Mouse (Mus musculus) C2C12 (cell line): Measurements from ENCODE around the gene Ate1. TPM values are rescaled to one million over a fixed set of nuclear protein-coding genes. Genes with fewer than 3 reads are reported as not detected.
A peak's percentile ranks its signal among the peaks of the same experiment; 100 is the strongest.

ENCODE experiments used
- H3K27me3 ChIP-seq: one replicate; pipeline ENCODE4 v1.6.1; 2011; ENCODE audit not compliant: control insufficient read depth, insufficient read depth, insufficient read length
- H3K36me3 ChIP-seq: one replicate; pipeline ENCODE4 v1.6.1; 2011; ENCODE audit not compliant: control insufficient read depth, insufficient read depth
- H3K4me3 ChIP-seq: one replicate; pipeline ENCODE4 v1.5.1; 2011; ENCODE audit warnings: mild to moderate bottlenecking, control low read depth; ENCODE audit not compliant: poor library complexity, insufficient read depth, severe bottlenecking
- H3K79me2 ChIP-seq: one replicate; pipeline ENCODE4 v1.6.1; 2011; ENCODE audit not compliant: control insufficient read depth, insufficient read depth
- H3K79me3 ChIP-seq: one replicate; pipeline ENCODE4 v1.6.1; 2011; ENCODE audit warnings: low read depth, control low read depth
- H3ac ChIP-seq: one replicate; pipeline ENCODE3; 2011; ENCODE audit warnings: low read depth; ENCODE audit not compliant: control insufficient read depth, insufficient read length
- CEBPB ChIP-seq: IDR thresholded peaks from one replicate; pipeline ENCODE4 v1.6.1; 2011; ENCODE audit warnings: low read depth, mild to moderate bottlenecking, control low read depth, moderate library complexity
- CTCF ChIP-seq: IDR thresholded peaks from one replicate; pipeline ENCODE4 v1.5.1; 2011; ENCODE audit not compliant: control insufficient read depth, insufficient read depth, insufficient read length
- FOSL1 ChIP-seq: IDR thresholded peaks from one replicate; pipeline ENCODE4 v1.8.0; 2011; ENCODE audit warnings: mild to moderate bottlenecking, low read length; ENCODE audit not compliant: poor library complexity, insufficient read depth, severe bottlenecking
- MAX ChIP-seq: IDR thresholded peaks from one replicate; pipeline ENCODE4 v1.6.1; 2011; ENCODE audit warnings: mild to moderate bottlenecking, control low read depth
- MYOD1 ChIP-seq: IDR thresholded peaks from one replicate; pipeline ENCODE4 v1.6.1; 2011; ENCODE audit warnings: low read depth; ENCODE audit not compliant: control insufficient read depth, insufficient read length
- MYOG ChIP-seq: IDR thresholded peaks from one replicate; pipeline ENCODE4 v1.6.1; 2011; ENCODE audit not compliant: control insufficient read depth, insufficient read length; ENCODE audit errors: extremely low read depth
- USF1 ChIP-seq: IDR thresholded peaks from one replicate; pipeline ENCODE4 v1.6.1; 2011; ENCODE audit warnings: low read depth, mild to moderate bottlenecking, control low read depth, moderate library complexity
- polyA plus RNA-seq: library from polyadenylated mRNA; unstranded; fragments of >200 nt; fragmentation: generic; extraction: Trizol; gene quantifications from one replicate; pipeline ENCODE4 v1.2.1, GENCODE M21; 2012; ENCODE audit warnings: missing spikeins

Ate1 gene
- polyA plus RNA-seq, 1 experiment: 16.0 TPM

DNA sequence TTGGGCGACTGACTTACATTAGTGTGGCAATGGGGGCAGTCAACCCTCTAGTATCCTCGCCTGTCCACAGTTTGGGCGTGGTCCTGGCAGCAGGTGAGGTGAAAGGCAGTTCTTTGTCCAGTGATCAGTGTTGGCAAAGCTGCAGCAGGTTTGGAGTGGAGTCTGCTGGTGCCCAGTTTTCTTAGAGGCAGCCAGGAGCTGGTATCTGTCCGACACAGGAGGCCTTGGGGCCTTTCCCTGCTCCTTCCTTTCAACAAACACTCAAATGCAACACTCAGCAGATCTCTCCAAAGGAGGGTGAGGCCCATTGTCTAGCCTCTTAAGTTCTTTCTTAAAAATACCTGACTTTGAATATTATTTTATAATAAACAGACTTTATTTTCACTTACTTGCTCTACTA, 38.4 kb upstream of the Ate1 start:
- H3K79me3 ChIP-seq: no peaks in the 10 kb centered on the region
- no peaks in the 10 kb centered on the region for H3K79me2 ChIP-seq
- H3ac ChIP-seq: no peak overlapping the region
- H3K4me3 ChIP-seq: no peak overlapping the region
- H3K36me3 ChIP-seq: no peaks in the 10 kb centered on the region
- no peaks in the 10 kb centered on the region for H3K27me3 ChIP-seq
- no peak for TF ChIP-seq MAX
- no peak for TF ChIP-seq MYOG
- TF ChIP-seq USF1: no peak
- no peak for TF ChIP-seq MYOD1
- TF ChIP-seq FOSL1: no peak
- no peak for TF ChIP-seq CTCF
- TF ChIP-seq CEBPB: no peak

- no peaks in the 10 kb centered on the region for H3K79me2 ChIP-seq
- no peak overlapping the region for H3K4me3 ChIP-seq
- H3ac ChIP-seq: no peak overlapping the region
- TF ChIP-seq MYOD1 (no peak), CTCF (no peak), CEBPB (no peak), FOSL1 (no peak), MAX (no peak), USF1 (no peak), MYOG (no peak)
- no peaks in the 10 kb centered on the region for H3K27me3 ChIP-seq
- no peaks in the 10 kb centered on the region for H3K36me3 ChIP-seq
- H3K79me3 ChIP-seq: no peaks in the 10 kb centered on the region
Measured at GRCm38 (mm10) chr7:130555597-130555996, 35.4 kb upstream of the Ate1 start.

- H3K79me3 ChIP-seq: no peaks in the 10 kb centered on the region
- H3K27me3 ChIP-seq: no peaks in the 10 kb centered on the region
- no peaks in the 10 kb centered on the region for H3K36me3 ChIP-seq
- H3ac ChIP-seq: no peak overlapping the region
- no peak overlapping the region for H3K4me3 ChIP-seq
- no peaks in the 10 kb centered on the region for H3K79me2 ChIP-seq
- TF ChIP-seq MYOD1 (no peak), USF1 (no peak), FOSL1 (no peak), CTCF (no peak), CEBPB (no peak), MYOG (no peak), MAX (no peak)
Measured at GRCm38 (mm10) chr7:130553321-130553720, 33.2 kb upstream of the Ate1 start.

DNA sequence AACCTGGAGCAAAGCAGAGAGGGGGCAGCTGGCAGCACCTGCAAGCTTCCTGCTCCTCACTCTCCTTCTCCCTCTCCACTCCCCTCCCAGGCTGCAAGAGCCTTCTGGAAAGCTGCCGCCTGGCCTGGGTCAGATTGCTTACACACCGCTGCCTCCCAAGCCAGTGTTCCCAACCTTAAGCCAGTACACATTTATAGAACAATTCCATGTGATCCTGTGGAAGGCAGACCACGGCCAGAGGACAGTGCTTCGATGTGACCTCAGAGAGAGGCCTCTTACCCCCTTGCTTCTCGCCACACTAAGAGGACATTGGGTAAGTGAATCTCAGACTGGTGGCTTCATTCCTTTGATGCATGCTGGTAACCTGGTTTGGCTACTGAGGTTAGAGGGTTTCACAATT, 32.6 kb upstream of the Ate1 start:
- Histone ChIP-seq H3K27me3 (no peaks in the 10 kb centered on the region), H3K79me3 (no peaks in the 10 kb centered on the region), H3K4me3 (no peak overlapping the region), H3K36me3 (no peaks in the 10 kb centered on the region), H3ac (no peak overlapping the region), H3K79me2 (no peaks in the 10 kb centered on the region)
- no peak for TF ChIP-seq MYOG
- no peak for TF ChIP-seq MAX
- no peak for TF ChIP-seq CEBPB
- no peak for TF ChIP-seq MYOD1
- TF ChIP-seq FOSL1: no peak
- no peak for TF ChIP-seq USF1
- TF ChIP-seq CTCF: no peak

GRCm38 (mm10) chr7:130547635-130548175, 27.5 kb upstream of the Ate1 start:
- TF ChIP-seq USF1: no peak
- TF ChIP-seq MYOD1: no peak
- TF ChIP-seq FOSL1: no peak
- TF ChIP-seq MYOG: no peak
- TF ChIP-seq MAX: no peak
- no peak for TF ChIP-seq CTCF
- no peak for TF ChIP-seq CEBPB
- H3ac ChIP-seq: no peak overlapping the region
- peaks cover 28% of the 10 kb centered on the region for H3K79me3 ChIP-seq
- peaks cover 10% of the 10 kb centered on the region for H3K36me3 ChIP-seq
- no peak overlapping the region for H3K4me3 ChIP-seq
- no peaks in the 10 kb centered on the region for H3K27me3 ChIP-seq
- peaks cover 42% of the 10 kb centered on the region for H3K79me2 ChIP-seq

DNA sequence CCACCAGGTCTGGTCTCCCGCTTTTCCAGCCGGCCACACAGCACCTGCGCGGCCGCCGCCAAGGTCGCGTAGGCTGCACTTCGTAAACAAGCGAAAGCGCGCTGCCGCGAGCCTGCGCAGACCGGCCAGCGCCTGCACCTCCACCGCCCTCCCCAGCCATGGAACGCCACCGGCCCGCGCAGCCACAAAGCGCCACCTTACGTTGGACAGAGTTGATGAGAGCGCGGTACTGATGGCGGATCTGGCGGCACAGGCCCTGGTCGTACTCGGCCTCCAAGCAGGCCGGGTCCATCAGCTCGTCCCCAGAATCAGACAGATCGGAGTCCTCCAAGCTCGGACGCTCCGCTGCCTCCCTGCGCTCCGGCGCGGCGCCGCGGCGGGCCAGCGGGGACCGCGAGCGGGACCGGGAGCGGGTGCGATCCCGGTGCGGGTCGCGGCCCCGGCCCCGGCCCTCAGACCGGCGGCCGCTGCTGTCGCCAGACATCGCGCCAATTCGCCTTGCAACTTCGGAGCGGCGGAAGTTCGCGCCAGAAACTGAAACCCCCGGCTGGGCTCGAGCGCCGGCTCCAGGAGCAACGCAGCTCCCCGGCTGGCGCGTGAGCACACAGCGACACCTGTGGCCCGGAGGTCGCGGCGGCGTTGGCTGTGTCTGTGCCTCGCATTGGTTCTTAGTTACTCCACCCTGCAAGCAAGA, 26.8 kb upstream of the Ate1 start:
- peaks cover 30% of the 10 kb centered on the region for H3K79me3 ChIP-seq
- peaks cover 48% of the 10 kb centered on the region for H3K79me2 ChIP-seq
- peak overlapping the region; percentile 74 for H3ac ChIP-seq
- TF ChIP-seq FOSL1 (no peak), CTCF (peak; percentile 98)
- peaks cover 13% of the 10 kb centered on the region for H3K36me3 ChIP-seq
- peak overlapping the region; percentile 69 for H3K4me3 ChIP-seq
- no peaks in the 10 kb centered on the region for H3K27me3 ChIP-seq
